Mouse (Mus musculus) right cerebral cortex, postnatal 36 days (tissue): ENCODE results near the gene Oaz1.

Experiments
- DNase-seq, 2 experiments: peaks; one replicate each; pipeline ENCODE4 v3.0.0; 2022; ENCODE audit warnings: low spot score in 2 of 2, mixed read lengths in 1 of 2

Oaz1 gene

GRCm38 (mm10) chr10:80845055-80845693 is 18.7 kb downstream of the Oaz1 start:
- DNase-seq, result no peak

- DNase-seq, result peak; percentile 58 to 61
Observed at GRCm38 (mm10) chr10:80845732-80846131, 19.3 kb downstream of the Oaz1 start.

DNA sequence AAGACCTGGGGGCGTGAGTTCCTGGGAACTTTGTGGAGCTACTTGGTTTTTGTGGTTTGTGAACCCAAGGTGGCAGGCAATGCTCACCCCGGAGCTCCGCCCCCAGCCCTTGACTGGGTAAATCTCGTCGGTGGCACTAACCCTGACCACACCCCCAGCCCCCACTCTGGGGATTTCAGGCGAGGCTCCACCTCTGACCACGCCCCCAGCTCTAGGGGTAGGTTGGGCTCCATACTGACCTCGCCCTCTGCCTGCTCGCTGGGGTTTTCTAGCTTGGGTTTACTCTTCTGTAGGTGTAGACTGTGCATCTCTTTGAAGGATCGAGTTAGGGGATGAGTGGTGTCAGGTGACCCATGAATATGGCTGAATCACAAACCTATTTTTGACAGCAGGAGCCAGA is 22.1 kb downstream of the Oaz1 start:
- DNase-seq, result no peak

DNA sequence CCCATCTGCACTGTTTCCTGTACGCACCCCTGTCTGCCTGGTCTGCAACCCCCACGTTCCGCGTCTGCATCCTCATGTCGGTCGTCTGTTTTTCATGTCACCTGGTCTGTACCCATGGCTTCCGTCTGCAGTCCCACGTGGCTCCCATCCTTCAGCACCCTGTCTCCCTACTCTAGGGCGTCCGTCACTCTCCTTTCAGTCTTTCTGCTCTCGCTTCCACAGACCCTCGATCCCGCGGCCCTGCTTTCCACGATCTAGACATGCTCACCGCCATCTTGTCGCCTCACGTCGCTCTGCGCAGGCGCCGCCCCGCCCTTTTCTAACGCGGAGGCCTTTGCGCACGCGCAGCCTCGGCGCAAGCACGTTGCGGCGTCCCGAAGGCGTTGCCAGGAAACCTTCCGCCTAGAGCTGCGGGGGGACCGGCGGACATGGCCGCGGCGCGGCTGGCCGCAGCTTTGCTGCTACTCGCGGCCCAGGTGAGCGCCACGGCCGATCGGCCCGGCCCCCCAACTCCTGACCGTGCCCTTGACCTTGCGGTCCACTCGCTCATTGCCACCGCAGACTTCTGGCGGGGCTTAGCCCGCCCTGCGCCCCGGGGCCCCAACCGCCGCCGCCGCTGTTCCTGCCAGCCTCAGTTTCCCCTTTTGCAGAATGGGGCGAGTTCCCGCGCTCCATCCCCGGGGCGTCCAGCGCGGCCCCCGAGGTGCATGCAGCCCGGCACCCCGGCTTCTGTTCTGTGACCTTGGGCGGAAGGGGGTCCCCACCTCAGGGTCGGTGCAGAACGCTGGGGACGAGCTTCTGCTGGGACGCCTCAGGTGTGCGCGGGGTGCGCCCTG is 28.7 kb downstream of the Oaz1 start, which contains the start of the genes Lsm7 and Sppl2b:
Gene Lsm7, minus strand, starts transcription at position 297 of the 836 bp plus-strand sequence.
Gene Sppl2b, plus strand, starts transcription at position 363 of the 836 bp plus-strand sequence.
- peak; percentile 90 to 94 for DNase-seq

DNA sequence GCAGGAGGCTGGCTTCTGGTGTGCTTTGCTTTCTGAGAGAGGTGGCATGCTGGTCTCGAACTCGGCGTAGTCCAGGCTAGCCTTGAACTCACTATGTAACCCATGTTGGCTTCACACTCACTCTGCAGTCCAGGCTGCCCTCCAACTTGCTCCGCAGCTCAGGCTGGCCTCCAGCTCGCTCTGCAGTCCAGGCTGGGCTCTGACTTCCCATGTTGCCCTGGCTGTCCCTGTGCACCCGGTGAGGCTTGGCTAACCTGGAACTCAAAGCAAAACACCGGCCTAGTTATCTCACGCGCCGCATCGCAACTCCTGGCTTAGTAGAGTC is 29.3 kb downstream of the Oaz1 start:
- DNase-seq, result no peak

DNA sequence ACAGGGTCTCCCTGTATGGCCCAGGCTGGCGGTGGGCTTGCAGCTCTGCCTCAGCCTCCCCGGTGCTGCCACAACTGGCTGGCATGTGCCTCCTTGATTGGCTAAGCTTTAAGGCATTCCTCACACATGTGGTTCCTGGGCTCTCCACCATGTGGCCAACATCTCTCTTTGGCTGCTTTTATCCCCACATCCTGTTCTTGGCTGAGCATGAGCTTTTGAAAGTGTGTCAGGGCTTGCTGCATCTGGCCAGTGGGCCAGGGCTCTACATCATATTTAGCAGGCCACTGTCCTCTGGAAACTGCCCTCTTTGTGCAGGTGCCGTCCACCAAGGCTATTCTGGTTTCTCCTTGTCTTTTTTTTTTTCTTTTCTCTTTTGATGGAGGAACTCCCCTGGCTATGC is 29.8 kb downstream of the Oaz1 start:
- no peak for DNase-seq

DNA sequence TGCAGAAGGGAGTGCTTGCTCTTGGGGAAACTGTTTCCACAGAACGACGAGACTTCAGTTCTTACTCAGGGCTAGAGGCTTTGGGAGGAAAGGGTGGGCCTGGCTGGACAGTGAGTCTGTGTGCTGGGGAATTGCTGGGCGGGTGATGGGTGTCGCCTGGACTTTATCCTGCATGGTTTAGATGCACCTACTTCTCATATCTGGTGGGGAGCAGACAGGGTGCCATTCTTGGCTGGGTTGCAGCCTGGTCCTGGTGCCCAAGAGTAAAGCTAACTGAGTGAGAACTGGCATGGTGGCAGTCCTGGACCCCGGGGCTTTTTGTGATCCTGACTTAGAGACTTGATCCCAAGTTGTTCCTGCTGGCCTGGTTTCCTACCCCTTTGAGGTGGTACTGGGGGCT is 30.5 kb downstream of the Oaz1 start:
- DNase-seq, result no peak

DNA sequence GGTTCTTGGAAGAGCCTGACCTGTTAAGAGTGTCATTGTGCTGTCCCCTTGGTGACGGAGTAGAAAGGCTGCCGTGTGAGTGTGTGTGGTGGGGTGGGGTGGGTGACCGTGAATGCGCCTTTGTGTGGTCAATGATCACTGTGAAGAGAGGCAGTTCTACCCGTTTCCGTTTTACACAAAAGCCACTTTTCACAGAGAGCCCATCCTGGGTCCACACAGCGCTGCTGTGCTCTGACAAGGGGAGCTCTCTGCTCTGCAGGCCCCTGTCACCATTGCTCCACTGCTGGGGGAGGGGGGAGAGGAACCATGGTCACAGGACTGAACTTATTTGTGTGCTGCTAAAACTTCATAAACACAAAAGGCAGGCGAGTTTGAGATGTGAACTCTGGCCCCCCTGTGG is 30.9 kb downstream of the Oaz1 start:
- DNase-seq, result no peak

DNA sequence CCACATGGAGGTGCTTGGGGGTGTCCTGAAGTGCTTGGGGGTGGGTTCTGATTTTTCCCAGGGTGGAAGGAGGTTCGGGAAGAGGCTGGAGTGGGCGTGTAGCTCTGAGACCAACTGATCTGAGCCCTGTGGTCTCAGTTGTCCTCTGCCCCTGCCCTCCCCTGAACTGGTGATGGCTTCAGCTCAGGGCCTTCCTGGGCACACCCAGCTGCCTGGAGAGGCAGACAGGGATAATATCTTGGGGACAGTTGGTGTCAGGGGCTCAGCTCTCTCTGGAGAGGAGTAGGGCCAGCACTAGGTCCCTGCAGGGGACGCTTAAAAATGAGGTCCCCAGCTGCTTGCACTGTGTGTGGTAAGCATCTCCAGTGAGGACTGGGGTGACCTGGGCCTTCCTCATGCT is 31.4 kb downstream of the Oaz1 start:
- no peak for DNase-seq

DNA sequence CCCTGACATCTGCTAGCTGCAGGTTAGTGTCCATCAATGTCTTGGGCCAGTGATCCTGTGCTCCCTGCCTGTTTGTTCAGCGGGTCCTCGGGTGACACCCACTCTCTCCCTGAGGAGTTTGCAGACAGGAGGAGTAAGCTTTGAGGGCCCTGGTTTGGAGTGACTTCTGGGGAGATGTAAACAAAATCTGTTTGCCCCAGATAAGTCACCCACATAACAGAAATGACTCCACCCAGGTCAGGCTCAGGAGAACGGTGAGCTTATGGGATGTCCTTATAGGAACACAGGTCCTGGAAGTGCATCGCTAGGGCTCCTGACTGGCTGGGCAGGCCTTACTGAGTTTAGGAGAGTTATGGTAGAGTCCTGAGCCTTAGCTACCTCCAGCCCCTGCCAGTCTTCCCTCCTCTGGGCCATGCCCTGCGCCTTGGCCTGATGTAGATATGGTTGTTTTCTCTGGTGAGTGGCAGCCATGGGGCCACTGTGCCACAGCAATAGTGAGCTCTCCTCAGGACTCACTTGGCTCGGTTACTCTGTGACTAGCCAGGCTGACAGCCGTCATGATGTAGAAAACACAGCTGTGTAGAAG is 32.0 kb downstream of the Oaz1 start:
- no peak for DNase-seq

GRCm38 (mm10) chr10:80862305-80862704 is 35.8 kb downstream of the Oaz1 start:
- DNase-seq, result no peak

- no peak for DNase-seq
Observed at GRCm38 (mm10) chr10:80864446-80864845, 38.0 kb downstream of the Oaz1 start.

GRCm38 (mm10) chr10:80870993-80871392 is 44.5 kb downstream of the Oaz1 start:
- no peak for DNase-seq

- DNase-seq, result no peak
Observed at GRCm38 (mm10) chr10:80871581-80871980, 45.1 kb downstream of the Oaz1 start, which contains the start of gene Tmprss9. Tmprss9 (plus strand) TSS chr10:80871848.

GRCm38 (mm10) chr10:80874035-80874434 is 47.6 kb downstream of the Oaz1 start:
- DNase-seq, result no peak

- DNase-seq, result no peak
Observed at GRCm38 (mm10) chr10:80876028-80876427, 49.6 kb downstream of the Oaz1 start.

DNA sequence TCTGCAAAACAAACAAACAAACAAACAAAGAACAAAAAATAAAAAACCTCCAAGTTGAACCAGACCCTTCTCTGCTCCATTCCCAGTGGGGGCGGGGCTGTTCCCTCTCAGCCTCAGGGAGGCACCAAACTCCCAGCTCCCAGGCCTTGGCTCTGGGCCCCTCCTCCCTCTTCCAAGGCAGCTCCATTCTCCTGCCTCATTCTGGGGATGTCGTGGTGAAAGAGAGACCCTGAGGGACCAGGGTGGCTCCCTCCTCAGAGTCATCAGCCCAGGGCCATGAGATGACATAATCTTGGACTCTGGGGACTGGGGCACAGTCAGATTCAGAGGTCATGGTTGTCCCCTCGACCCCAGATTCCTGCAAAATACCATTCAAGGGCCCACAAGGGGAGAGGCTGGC is 50.1 kb downstream of the Oaz1 start:
- DNase-seq, result no peak
